Mouse (Mus musculus) megakaryocyte, embryonic 14.5 days (primary cell): ENCODE measurements around the gene Gabrb1. TPM values are rescaled to one million over a fixed set of nuclear protein-coding genes. Genes with fewer than 3 reads are reported as not detected.

Experiments used
- H3K27me3 ChIP-seq: replicated peaks from 2 replicates; pipeline ENCODE3; 2012; ENCODE audit warnings: inconsistent platforms
- H3K36me3 ChIP-seq: replicated peaks from 2 replicates; pipeline ENCODE3; 2012; ENCODE audit warnings: low read length, inconsistent platforms, mixed read lengths
- H3K4me1 ChIP-seq: 2 replicates; pipeline ENCODE4 v1.6.1; 2012; ENCODE audit warnings: inconsistent platforms
- H3K4me3 ChIP-seq: replicated peaks from 2 replicates; pipeline ENCODE3; 2012; ENCODE audit warnings: moderate library complexity, mild to moderate bottlenecking, inconsistent platforms
- H3K9me3 ChIP-seq: 2 replicates; pipeline ENCODE4 v1.6.1; 2012; ENCODE audit warnings: inconsistent platforms
- FLI1 ChIP-seq: IDR thresholded peaks from 2 replicates; pipeline ENCODE4 v1.6.1; 2012; ENCODE audit warnings: low read length, inconsistent platforms, mixed read lengths
- GATA1 ChIP-seq: IDR thresholded peaks from 3 replicates; pipeline ENCODE4 v1.6.1; 2012; ENCODE audit warnings: mixed read lengths, low read length, inconsistent platforms, borderline replicate concordance
- polyA plus RNA-seq: library from polyadenylated mRNA; stranded (reverse); fragments of >175 nt; gene quantifications from 2 replicates; pipeline ENCODE4 v1.2.3, GENCODE M21; 2012; ENCODE audit warnings: low replicate concordance; ENCODE audit not compliant: insufficient read depth

Gabrb1 gene
- polyA plus RNA-seq, 1 experiment = not detected

- no peak overlapping the region for H3K4me3 ChIP-seq
- H3K4me1 ChIP-seq = no peaks in the 10 kb centered on the region
- H3K36me3 ChIP-seq = no peaks in the 10 kb centered on the region
- no peaks in the 10 kb centered on the region for H3K27me3 ChIP-seq
- no peaks in the 10 kb centered on the region for H3K9me3 ChIP-seq
- TF ChIP-seq FLI1 (no peak), GATA1 (no peak)
These were observed 428.6 kb downstream of the Gabrb1 start for GRCm38 (mm10) chr5:72086518-72086917.

DNA sequence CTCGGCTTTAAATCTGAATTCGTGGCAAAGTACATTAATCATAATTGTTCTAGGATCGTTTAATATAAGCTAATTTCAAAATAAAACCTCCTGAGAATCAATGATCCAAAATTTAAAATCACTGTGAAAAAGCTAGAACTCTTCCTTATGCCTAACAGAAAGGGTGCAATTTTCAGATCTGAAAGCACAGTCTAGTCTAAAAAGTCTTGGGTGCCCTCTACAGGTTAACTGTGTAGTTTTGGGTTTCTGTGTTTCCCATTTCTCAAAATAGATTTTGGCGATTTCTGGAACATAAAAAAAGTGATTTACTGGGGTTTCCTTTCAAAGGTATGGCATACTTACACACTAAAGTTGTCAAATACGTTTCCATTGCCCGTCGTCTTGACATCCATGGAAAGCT, 436.7 kb downstream of the Gabrb1 start:
- no peak for TF ChIP-seq FLI1
- no peak for TF ChIP-seq GATA1
- Histone ChIP-seq H3K4me1 (no peaks in the 10 kb centered on the region), H3K9me3 (no peaks in the 10 kb centered on the region), H3K27me3 (no peaks in the 10 kb centered on the region), H3K36me3 (no peaks in the 10 kb centered on the region), H3K4me3 (no peak overlapping the region)

DNA sequence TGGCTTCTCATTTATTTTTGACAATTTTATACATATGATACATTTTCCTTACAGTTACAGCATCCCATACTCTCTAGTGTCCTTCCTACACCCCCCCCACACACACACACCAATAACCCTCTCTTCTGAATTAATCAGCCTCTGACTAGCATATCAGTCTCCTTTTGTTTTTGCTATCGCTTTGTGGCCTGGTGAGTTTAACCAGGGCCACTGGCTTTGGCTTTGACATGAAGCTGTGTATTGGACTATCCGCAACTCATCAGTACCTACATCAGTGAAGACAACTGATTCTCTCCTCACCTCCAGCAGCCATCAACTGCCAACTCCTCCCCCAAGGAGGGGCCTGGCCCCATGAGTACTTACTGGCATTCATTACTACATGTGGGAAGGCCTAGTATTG, 437.1 kb downstream of the Gabrb1 start:
- H3K4me3 ChIP-seq = no peak overlapping the region
- no peak for TF ChIP-seq GATA1
- no peak for TF ChIP-seq FLI1
- H3K27me3 ChIP-seq = no peaks in the 10 kb centered on the region
- no peaks in the 10 kb centered on the region for H3K9me3 ChIP-seq
- H3K36me3 ChIP-seq = no peaks in the 10 kb centered on the region
- H3K4me1 ChIP-seq = no peaks in the 10 kb centered on the region

- Histone ChIP-seq H3K27me3 (no peaks in the 10 kb centered on the region), H3K9me3 (no peaks in the 10 kb centered on the region), H3K4me1 (no peaks in the 10 kb centered on the region), H3K4me3 (no peak overlapping the region), H3K36me3 (no peaks in the 10 kb centered on the region)
- TF ChIP-seq GATA1 (no peak), FLI1 (no peak)
These were observed 446.5 kb downstream of the Gabrb1 start for GRCm38 (mm10) chr5:72104274-72104921.

DNA sequence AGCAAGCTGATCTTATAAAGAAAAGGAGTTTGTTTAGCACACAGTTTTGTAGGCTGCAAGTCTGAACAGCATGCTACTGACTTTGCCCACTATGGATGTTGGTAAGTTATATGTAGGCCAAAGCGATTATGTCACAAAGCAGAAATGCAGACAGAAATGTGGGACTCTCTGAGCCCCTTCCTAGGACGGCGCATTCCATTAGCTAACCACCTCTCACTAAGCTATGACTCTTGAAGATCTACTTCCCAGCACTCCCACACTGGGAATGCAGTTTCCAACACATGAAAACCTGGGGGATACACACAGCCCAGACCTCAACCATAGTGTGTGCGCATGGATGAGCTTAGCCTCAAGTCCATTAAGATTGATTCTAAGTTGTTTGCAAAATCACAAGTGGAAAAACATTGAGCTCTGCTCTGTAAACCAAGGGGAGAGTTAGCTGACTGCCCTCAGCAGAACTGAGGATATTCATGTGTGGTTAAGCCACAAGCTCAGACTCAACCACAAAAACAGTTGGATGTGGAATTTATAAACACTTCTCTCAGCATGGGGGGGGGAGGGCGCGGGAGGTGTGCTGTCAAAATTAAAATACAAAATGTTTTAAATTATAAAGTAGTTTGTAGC, 464.6 kb downstream of the Gabrb1 start:
- H3K4me3 ChIP-seq = no peak overlapping the region
- H3K27me3 ChIP-seq = no peaks in the 10 kb centered on the region
- no peaks in the 10 kb centered on the region for H3K9me3 ChIP-seq
- no peaks in the 10 kb centered on the region; the same call in 1 of the 2 replicates for H3K4me1 ChIP-seq
- no peaks in the 10 kb centered on the region for H3K36me3 ChIP-seq
- TF ChIP-seq GATA1 (no peak), FLI1 (no peak)

DNA sequence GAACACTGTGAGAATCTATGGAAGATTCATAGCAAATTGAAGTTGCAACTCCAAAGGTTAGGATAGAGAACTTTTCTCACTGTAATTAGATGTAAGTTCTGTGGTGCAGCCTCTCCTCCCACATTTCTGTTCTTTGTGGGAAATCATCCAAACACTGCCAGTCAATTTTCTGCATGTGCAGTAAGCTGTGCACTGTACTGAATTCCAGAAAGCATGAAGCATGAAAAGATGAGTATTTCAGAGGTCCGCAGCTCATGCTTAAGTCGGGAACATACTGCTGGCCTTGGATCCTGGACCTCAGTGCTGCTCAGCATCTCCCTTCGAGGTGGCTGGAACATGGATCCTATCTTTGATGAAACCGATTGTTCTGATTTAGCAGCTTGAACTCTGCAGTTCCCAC, 468.8 kb downstream of the Gabrb1 start:
- Histone ChIP-seq H3K4me1 (no peaks in the 10 kb centered on the region; the same call in 1 of the 2 replicates), H3K4me3 (no peak overlapping the region), H3K27me3 (no peaks in the 10 kb centered on the region), H3K36me3 (no peaks in the 10 kb centered on the region), H3K9me3 (no peaks in the 10 kb centered on the region)
- no peak for TF ChIP-seq FLI1
- no peak for TF ChIP-seq GATA1

- Histone ChIP-seq H3K36me3 (no peaks in the 10 kb centered on the region), H3K27me3 (no peaks in the 10 kb centered on the region), H3K9me3 (peaks cover 3% of the 10 kb centered on the region; the same call in 1 of the 2 replicates), H3K4me3 (no peak overlapping the region), H3K4me1 (no peaks in the 10 kb centered on the region)
- no peak for TF ChIP-seq GATA1
- no peak for TF ChIP-seq FLI1
These were observed 476.0 kb downstream of the Gabrb1 start for GRCm38 (mm10) chr5:72133906-72134305.

DNA sequence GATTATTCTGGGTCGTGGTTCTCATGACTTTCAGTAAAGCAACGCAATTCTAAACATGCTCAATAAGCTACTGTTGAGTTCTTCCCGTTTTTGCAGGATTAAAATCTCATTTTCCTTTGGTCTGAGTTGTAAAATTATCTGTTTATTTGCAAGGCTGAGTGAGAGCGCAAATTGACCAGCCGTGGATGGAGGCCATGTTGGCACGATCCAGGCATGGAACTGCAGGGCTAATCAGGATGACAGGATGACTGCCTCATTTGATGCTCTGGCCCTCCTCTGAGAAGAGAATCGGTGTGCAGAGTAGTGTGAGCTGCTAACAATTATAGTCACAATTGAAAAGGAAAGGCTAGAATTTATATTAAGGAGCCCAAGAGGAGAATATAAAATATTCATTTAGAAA, 480.3 kb downstream of the Gabrb1 start:
- Histone ChIP-seq H3K27me3 (no peaks in the 10 kb centered on the region), H3K4me3 (no peak overlapping the region), H3K4me1 (no peaks in the 10 kb centered on the region), H3K9me3 (peaks cover 3% of the 10 kb centered on the region; the same call in 1 of the 2 replicates), H3K36me3 (no peaks in the 10 kb centered on the region)
- no peak for TF ChIP-seq FLI1
- no peak for TF ChIP-seq GATA1

- Histone ChIP-seq H3K36me3 (no peaks in the 10 kb centered on the region), H3K4me3 (no peak overlapping the region), H3K9me3 (peaks cover 3% of the 10 kb centered on the region; the same call in 1 of the 2 replicates), H3K27me3 (no peaks in the 10 kb centered on the region), H3K4me1 (no peaks in the 10 kb centered on the region)
- TF ChIP-seq FLI1 = no peak
- TF ChIP-seq GATA1 = no peak
These were observed 481.7 kb downstream of the Gabrb1 start for GRCm38 (mm10) chr5:72139619-72140018.

DNA sequence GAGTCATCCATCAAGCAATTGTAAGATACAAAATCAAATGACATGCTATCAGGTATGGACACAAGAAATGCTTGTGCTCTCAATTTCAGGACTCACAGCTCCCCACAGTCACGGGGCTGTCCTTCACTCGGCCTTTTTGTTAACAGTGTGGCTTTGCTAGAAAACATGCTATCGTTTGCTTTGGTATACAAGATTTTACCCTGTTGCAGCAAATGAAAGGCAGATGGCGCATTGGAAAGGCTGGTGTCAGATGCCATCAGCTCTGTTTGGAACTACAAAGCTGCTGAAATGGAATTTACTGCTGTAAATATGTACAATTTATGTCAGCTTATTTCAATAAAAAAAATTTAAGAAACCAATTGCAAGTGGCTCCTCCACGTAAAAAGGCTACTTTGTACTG, 490.8 kb downstream of the Gabrb1 start:
- Histone ChIP-seq H3K4me3 (no peak overlapping the region), H3K27me3 (no peaks in the 10 kb centered on the region), H3K36me3 (no peaks in the 10 kb centered on the region), H3K4me1 (no peaks in the 10 kb centered on the region), H3K9me3 (no peaks in the 10 kb centered on the region)
- TF ChIP-seq GATA1 (no peak), FLI1 (no peak)
